Mouse (Mus musculus) MEL (cell line): ENCODE data around the gene Ankrd44. TPM values are rescaled to one million over a fixed set of nuclear protein-coding genes. Genes with fewer than 3 reads are reported as not detected.
A peak's percentile ranks its signal among the peaks of the same experiment; 100 is the strongest.

Experiments used
- DNase-seq: peaks from one replicate; pipeline ENCODE4 v3.0.0; 2011; ENCODE audit warnings: low read depth, low spot score
- H3K27ac ChIP-seq: 2 replicates; pipeline ENCODE4 v1.5.1; 2012; ENCODE audit warnings: low read depth, mild to moderate bottlenecking, control low read depth, low read length, moderate library complexity; ENCODE audit not compliant: control insufficient read depth
- H3K27me3 ChIP-seq, 2 experiments: fragments of 150-350 bp in 1 of 2; sonication (generic) in 1 of 2; 2 replicates each; pipeline ENCODE4 v1.6.1; 2012; ENCODE audit warnings: low read length in 2 of 2, mild to moderate bottlenecking in 2 of 2, improper control_type of control experiment in 1 of 2, moderate library complexity in 1 of 2; ENCODE audit not compliant: insufficient read depth in 2 of 2, control insufficient read depth in 1 of 2
- H3K36me3 ChIP-seq, 2 experiments: 2 replicates each; pipeline ENCODE4 v1.6.1; 2012 to 2014; ENCODE audit warnings: low read length in 2 of 2, improper control_type of control experiment in 1 of 2, inconsistent platforms in 1 of 2, mild to moderate bottlenecking in 1 of 2; ENCODE audit not compliant: insufficient read depth in 2 of 2, control insufficient read depth in 1 of 2
- H3K4me1 ChIP-seq, 2 experiments: fragments of 150-350 bp in 1 of 2; sonication (generic) in 1 of 2; 2 replicates each; pipeline ENCODE4 v1.6.1; 2012; ENCODE audit warnings: low read length in 2 of 2, improper control_type of control experiment in 1 of 2, mild to moderate bottlenecking in 1 of 2; ENCODE audit not compliant: insufficient read depth in 2 of 2, control insufficient read depth in 1 of 2
- H3K4me3 ChIP-seq, 2 experiments: fragments of 150-350 bp in 1 of 2; sonication (generic) in 1 of 2; 2 replicates each; pipeline ENCODE4 v1.5.1; 2012; ENCODE audit warnings: low read depth in 2 of 2, low read length in 2 of 2, mild to moderate bottlenecking in 2 of 2, moderate library complexity in 2 of 2, control low read depth in 1 of 2, improper control_type of control experiment in 1 of 2; ENCODE audit not compliant: control insufficient read depth in 1 of 2, insufficient read depth in 1 of 2
- H3K79me2 ChIP-seq: 2 replicates; pipeline ENCODE4 v1.6.1; 2012; ENCODE audit warnings: mild to moderate bottlenecking, low read length, moderate library complexity; ENCODE audit not compliant: control insufficient read depth, poor library complexity, insufficient read depth
- H3K9ac ChIP-seq: 2 replicates; pipeline ENCODE4 v1.6.1; 2012; ENCODE audit warnings: low read depth, mild to moderate bottlenecking, control low read depth, low read length, moderate library complexity; ENCODE audit not compliant: control insufficient read depth, poor library complexity, severe bottlenecking
- H3K9me3 ChIP-seq: fragments of 150-350 bp; sonication (generic); replicated peaks from 2 replicates; pipeline ENCODE4 v1.6.1; 2012; ENCODE audit warnings: mild to moderate bottlenecking, low read length, improper control_type of control experiment, moderate library complexity; ENCODE audit not compliant: insufficient read depth
- BHLHE40 ChIP-seq: IDR thresholded peaks from 2 replicates; pipeline ENCODE4 v1.6.1; 2012; ENCODE audit warnings: low read depth, mild to moderate bottlenecking, inconsistent platforms, low read length, improper control_type of control experiment, borderline replicate concordance
- CHD1 ChIP-seq: IDR thresholded peaks from 2 replicates; pipeline ENCODE4 v1.6.1; 2012; ENCODE audit warnings: low read depth, mild to moderate bottlenecking, inconsistent platforms, low read length, improper control_type of control experiment
- CHD2 ChIP-seq: IDR thresholded peaks from 2 replicates; pipeline ENCODE4 v1.6.1; 2011; ENCODE audit warnings: low read length, improper control_type of control experiment
- CTCF ChIP-seq, 3 experiments: IDR thresholded peaks in 2 of 3; conservative IDR thresholded peaks in 1 of 3; 2 replicates each; pipeline ENCODE4 v1.5.1; 2011 to 2012; ENCODE audit warnings: low read length in 3 of 3, low read depth in 2 of 3, mild to moderate bottlenecking in 2 of 3, improper control_type of control experiment in 1 of 3, inconsistent platforms in 1 of 3, mixed read lengths in 1 of 3, moderate library complexity in 1 of 3; ENCODE audit not compliant: control insufficient read depth in 1 of 3, insufficient read depth in 1 of 3, poor library complexity in 1 of 3, severe bottlenecking in 1 of 3
- ELF1 ChIP-seq: IDR thresholded peaks from 2 replicates; pipeline ENCODE4 v1.6.1; 2014; ENCODE audit warnings: low read depth, mild to moderate bottlenecking, inconsistent platforms, low read length, improper control_type of control experiment, moderate library complexity
- EP300 ChIP-seq, 2 experiments: IDR thresholded peaks; 2 replicates each; pipeline ENCODE4 v1.6.1; 2011; ENCODE audit warnings: improper control_type of control experiment in 2 of 2, low read length in 2 of 2, low read depth in 1 of 2, mild to moderate bottlenecking in 1 of 2
- GABPA ChIP-seq: IDR thresholded peaks from 2 replicates; pipeline ENCODE4 v1.6.1; 2012; ENCODE audit warnings: low read depth, mild to moderate bottlenecking, inconsistent platforms, low read length, improper control_type of control experiment, moderate library complexity
- GATA1 ChIP-seq: IDR thresholded peaks from 2 replicates; pipeline ENCODE4 v1.6.1; 2011; ENCODE audit warnings: low read depth, low read length, improper control_type of control experiment
- HCFC1 ChIP-seq: IDR thresholded peaks from 2 replicates; pipeline ENCODE4 v1.6.1; 2012; ENCODE audit warnings: low read depth, mild to moderate bottlenecking, inconsistent platforms, low read length, improper control_type of control experiment, moderate library complexity
- JUND ChIP-seq: IDR thresholded peaks from 2 replicates; pipeline ENCODE4 v1.6.1; 2011; ENCODE audit warnings: low read depth, mild to moderate bottlenecking, improper control_type of control experiment, low read length
- KAT2A ChIP-seq: conservative IDR thresholded peaks from 2 replicates; pipeline ENCODE4 v1.6.1; 2012; ENCODE audit warnings: low read depth, low read length, improper control_type of control experiment, inconsistent platforms
- MAFK ChIP-seq: IDR thresholded peaks from 2 replicates; pipeline ENCODE4 v1.6.1; 2011; ENCODE audit warnings: low read depth, mild to moderate bottlenecking, low read length, improper control_type of control experiment, borderline replicate concordance
- MAX ChIP-seq: IDR thresholded peaks from 2 replicates; pipeline ENCODE4 v1.6.1; 2011; ENCODE audit warnings: low read length, improper control_type of control experiment
- MAZ ChIP-seq: IDR thresholded peaks from 2 replicates; pipeline ENCODE4 v1.6.1; 2012; ENCODE audit warnings: low read depth, mild to moderate bottlenecking, inconsistent platforms, low read length, improper control_type of control experiment
- MEF2A ChIP-seq: IDR thresholded peaks from 2 replicates; pipeline ENCODE4 v1.6.1; 2014; ENCODE audit warnings: low read depth, mild to moderate bottlenecking, inconsistent platforms, low read length, improper control_type of control experiment; ENCODE audit not compliant: poor library complexity, insufficient replicate concordance, severe bottlenecking; ENCODE audit errors: extremely low read depth
- MXI1 ChIP-seq: IDR thresholded peaks from 2 replicates; pipeline ENCODE4 v1.6.1; 2011; ENCODE audit warnings: mild to moderate bottlenecking, low read depth, low read length, improper control_type of control experiment
- MYB ChIP-seq: IDR thresholded peaks from 2 replicates; pipeline ENCODE4 v1.6.1; 2011; ENCODE audit warnings: mild to moderate bottlenecking, low read depth, low read length, improper control_type of control experiment
- MYC ChIP-seq: IDR thresholded peaks from 2 replicates; pipeline ENCODE4 v1.6.1; 2011; ENCODE audit warnings: low read depth, mild to moderate bottlenecking, low read length, improper control_type of control experiment, moderate library complexity
- NELFE ChIP-seq: IDR thresholded peaks from 2 replicates; pipeline ENCODE4 v1.6.1; 2011; ENCODE audit warnings: low read depth, low read length, improper control_type of control experiment
- NRF1 ChIP-seq: IDR thresholded peaks from 2 replicates; pipeline ENCODE4 v1.6.1; 2014; ENCODE audit warnings: low read depth, mild to moderate bottlenecking, inconsistent platforms, low read length, improper control_type of control experiment, moderate library complexity; ENCODE audit not compliant: poor library complexity, insufficient read depth, severe bottlenecking
- POLR2A ChIP-seq, 2 experiments: IDR thresholded peaks; 2 replicates each; pipeline ENCODE4 v1.6.1; 2011 to 2012; ENCODE audit warnings: low read length in 2 of 2, mild to moderate bottlenecking in 2 of 2, control low read depth in 1 of 2, improper control_type of control experiment in 1 of 2, low read depth in 1 of 2, moderate library complexity in 1 of 2; ENCODE audit not compliant: control insufficient read depth in 1 of 2, insufficient read depth in 1 of 2, poor library complexity in 1 of 2
- POLR2AphosphoS2 ChIP-seq: IDR thresholded peaks from 2 replicates; pipeline ENCODE4 v1.6.1; 2011; ENCODE audit warnings: low read length, improper control_type of control experiment
- POLR2AphosphoS5 ChIP-seq: IDR thresholded peaks from 2 replicates; pipeline ENCODE4 v1.6.1; 2012; ENCODE audit warnings: low read depth, borderline replicate concordance, mild to moderate bottlenecking, inconsistent platforms, low read length, moderate library complexity, mixed read lengths
- RAD21 ChIP-seq: IDR thresholded peaks from 2 replicates; pipeline ENCODE4 v1.6.1; 2011; ENCODE audit warnings: mild to moderate bottlenecking, low read depth, low read length, improper control_type of control experiment
- RCOR1 ChIP-seq: IDR thresholded peaks from 2 replicates; pipeline ENCODE4 v1.6.1; 2012; ENCODE audit warnings: low read depth, mild to moderate bottlenecking, inconsistent platforms, low read length, improper control_type of control experiment
- SIN3A ChIP-seq: IDR thresholded peaks from 2 replicates; pipeline ENCODE4 v1.6.1; 2012; ENCODE audit warnings: low read length, improper control_type of control experiment, inconsistent platforms
- SMC3 ChIP-seq: IDR thresholded peaks from 2 replicates; pipeline ENCODE4 v1.6.1; 2011; ENCODE audit warnings: low read depth, low read length, improper control_type of control experiment
- TAL1 ChIP-seq: IDR thresholded peaks from 2 replicates; pipeline ENCODE4 v1.6.1; 2012; ENCODE audit warnings: mild to moderate bottlenecking, inconsistent platforms, low read length, moderate library complexity, mixed read lengths
- TBP ChIP-seq: IDR thresholded peaks from 2 replicates; pipeline ENCODE4 v1.8.0; 2011; ENCODE audit warnings: low read depth, low read length, improper control_type of control experiment
- TCF12 ChIP-seq: IDR thresholded peaks from 2 replicates; pipeline ENCODE4 v1.6.1; 2014; ENCODE audit warnings: low read depth, mild to moderate bottlenecking, inconsistent platforms, low read length, improper control_type of control experiment, moderate library complexity
- UBTF ChIP-seq: IDR thresholded peaks from 2 replicates; pipeline ENCODE4 v1.6.1; 2012; ENCODE audit warnings: low read depth, mild to moderate bottlenecking, inconsistent platforms, low read length, improper control_type of control experiment, moderate library complexity, borderline replicate concordance; ENCODE audit not compliant: insufficient read depth
- USF1 ChIP-seq: IDR thresholded peaks from 2 replicates; pipeline ENCODE4 v1.6.1; 2014; ENCODE audit warnings: low read depth, mild to moderate bottlenecking, inconsistent platforms, low read length, improper control_type of control experiment, moderate library complexity
- USF2 ChIP-seq, 2 experiments: IDR thresholded peaks; 2 replicates each; pipeline ENCODE4 v1.6.1; 2011 to 2012; ENCODE audit warnings: improper control_type of control experiment in 2 of 2, low read length in 2 of 2, borderline replicate concordance in 1 of 2, inconsistent platforms in 1 of 2, low read depth in 1 of 2, mild to moderate bottlenecking in 1 of 2; ENCODE audit not compliant: insufficient read depth in 1 of 2
- ZC3H11A ChIP-seq: IDR thresholded peaks from 2 replicates; pipeline ENCODE4 v1.6.1; 2012; ENCODE audit warnings: low read depth, mild to moderate bottlenecking, inconsistent platforms, low read length, improper control_type of control experiment
- ZKSCAN1 ChIP-seq: IDR thresholded peaks from 2 replicates; pipeline ENCODE4 v1.6.1; 2012; ENCODE audit warnings: low read depth, mild to moderate bottlenecking, inconsistent platforms, low read length, improper control_type of control experiment, moderate library complexity
- ZMIZ1 ChIP-seq: IDR thresholded peaks from 2 replicates; pipeline ENCODE4 v1.6.1; 2012; ENCODE audit warnings: low read depth, mild to moderate bottlenecking, inconsistent platforms, low read length, improper control_type of control experiment, moderate library complexity
- ZNF384 ChIP-seq: IDR thresholded peaks from 2 replicates; pipeline ENCODE4 v1.6.1; 2012; ENCODE audit warnings: low read depth, mild to moderate bottlenecking, inconsistent platforms, low read length, improper control_type of control experiment
- polyA plus RNA-seq, 2 experiments: library from polyadenylated mRNA; stranded (reverse) in 1 of 2; unstranded in 1 of 2; fragments of >175 nt in 1 of 2; fragments of >200 nt in 1 of 2; gene quantifications; 2 replicates each; pipeline versions ENCODE4 v1.2.1 to v1.2.4; 2012; ENCODE audit warnings: low replicate concordance in 2 of 2, low read depth in 1 of 2; ENCODE audit not compliant: insufficient read length in 2 of 2, insufficient read depth in 1 of 2, missing spikeins in 1 of 2
- total RNA-seq: library from RNA; depleted of rRNA; stranded (reverse); fragments of 300-350 nt; gene quantifications from 2 replicates; pipeline ENCODE4 v1.2.3, GENCODE M21; 2012

Ankrd44 gene
- total and polyA plus RNA-seq, 3 experiments, result 2.3 to 4.4 TPM; not detected in 1

DNA sequence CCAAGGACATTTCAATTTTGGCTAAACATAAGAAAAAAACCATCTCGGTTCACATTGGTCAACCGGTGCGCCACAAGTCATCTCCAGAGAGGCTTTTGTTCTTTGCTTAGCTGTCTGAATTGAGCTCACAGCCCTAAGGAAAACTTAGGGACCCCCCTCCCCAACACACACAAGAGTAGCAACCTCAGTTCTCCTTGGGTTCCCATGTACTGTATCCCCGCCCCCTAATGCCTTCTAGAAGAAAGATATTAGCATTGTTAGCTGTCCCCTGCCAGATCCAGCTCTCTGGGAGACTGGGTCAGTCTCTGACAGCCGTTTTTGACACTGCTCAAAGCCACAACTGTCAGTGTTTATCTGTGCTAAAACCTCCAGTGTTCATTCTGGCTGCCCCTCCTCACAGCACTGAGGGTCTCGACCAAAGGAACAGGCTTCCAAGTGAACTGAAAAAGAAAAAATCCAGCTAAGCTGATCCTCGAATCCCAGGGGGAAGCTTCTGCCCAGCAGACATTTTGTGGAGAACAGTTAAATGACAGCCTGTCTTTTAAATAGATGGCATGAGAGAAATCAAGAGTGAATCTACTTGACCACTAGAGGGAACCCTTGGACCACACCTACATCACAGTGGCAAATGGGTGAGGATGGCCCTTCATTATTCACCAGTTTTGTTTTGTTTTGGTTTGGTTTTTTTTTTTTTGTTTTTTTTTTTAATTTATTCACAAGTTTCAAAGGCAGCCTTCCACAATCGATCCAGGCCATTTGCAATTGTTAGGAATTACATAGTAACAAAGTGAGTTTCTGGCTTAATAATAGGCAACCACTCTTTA, 260.4 kb downstream of the Ankrd44 start:
- no peaks in the 10 kb centered on the region for H3K79me2 ChIP-seq
- H3K27me3 ChIP-seq, result no peaks in the 10 kb centered on the region
- no peaks in the 10 kb centered on the region for H3K9me3 ChIP-seq
- TF ChIP-seq RCOR1 (no peak), POLR2A (IDR thresholded peaks at IDR 0.05; ENCODE audit: control insufficient read depth in 1 of 2, insufficient read depth in 1 of 2, low read depth in 1 of 2, low read length in 2 of 2, poor library complexity in 1 of 2) (no peak), ZMIZ1 (no peak), MAX (no peak), GATA1 (no peak), SIN3A (peak; percentile 48; the same call in 1 of the 2 replicates), ZC3H11A (peak; percentile 93), ELF1 (no peak), POLR2AphosphoS2 (no peak), MEF2A (no peak), POLR2AphosphoS5 (no peak), USF2 (IDR thresholded peaks at IDR 0.05; ENCODE audit: borderline replicate concordance in 1 of 2, insufficient read depth in 1 of 2, low read depth in 1 of 2, low read length in 2 of 2) (no peak), RAD21 (peak; percentile 99), CHD2 (no peak), UBTF (no peak), KAT2A (no peak), MXI1 (no peak), BHLHE40 (no peak), ZKSCAN1 (no peak), USF1 (no peak), MAFK (no peak), HCFC1 (no peak), NRF1 (no peak), TCF12 (no peak), MYB (no peak), CTCF (IDR thresholded peaks at IDR 0.05 in 2 of 3, conservative IDR thresholded peaks at IDR 0.05 in 1 of 3; ENCODE audit: control insufficient read depth in 1 of 3, insufficient read depth in 1 of 3, low read depth in 2 of 3, low read length in 3 of 3, poor library complexity in 1 of 3, severe bottlenecking in 1 of 3) (peak; percentile 62 to 93 (median 81)), NELFE (no peak), ZNF384 (peak; percentile 80), TBP (no peak), TAL1 (no peak), GABPA (no peak), MYC (no peak), MAZ (no peak), EP300 (IDR thresholded peaks at IDR 0.05; ENCODE audit: low read depth in 1 of 2, low read length in 2 of 2) (no peak), CHD1 (no peak), SMC3 (peak; percentile 89), JUND (no peak)
- no peak overlapping the region for H3K4me3 ChIP-seq
- peak; percentile 89 for DNase-seq
- H3K27ac ChIP-seq, result no peak overlapping the region
- no peaks in the 10 kb centered on the region for H3K36me3 ChIP-seq
- no peaks in the 10 kb centered on the region for H3K4me1 ChIP-seq
- no peak overlapping the region for H3K9ac ChIP-seq
